Mouse (Mus musculus): ENCODE results near the gene Ap1b1.

The Ap1b1 gene

GRCm38 (mm10) chr11:4986695-4987486 is at the start of gene Ap1b1:
Gene Ap1b1 (plus strand): TSS chr11:4986824.
- peak; percentile 98 for DNase-seq

GRCm38 (mm10) chr11:4946530-4946929 is 40.1 kb upstream of the Ap1b1 start:
- DNase-seq: no peak

GRCm38 (mm10) chr11:4946947-4947812 is 39.4 kb upstream of the Ap1b1 start:
- DNase-seq: peak; percentile 29

- DNase-seq: no peak
These were observed 38.8 kb upstream of the Ap1b1 start, which contains the start of gene Nefh for GRCm38 (mm10) chr11:4947813-4948174. Gene Nefh (minus strand): TSS chr11:4948064.

GRCm38 (mm10) chr11:4948792-4949191 is 37.8 kb upstream of the Ap1b1 start:
- DNase-seq: no peak

- peak; percentile 71 for DNase-seq
These were observed 37.2 kb upstream of the Ap1b1 start for GRCm38 (mm10) chr11:4949256-4950044.

GRCm38 (mm10) chr11:4953401-4953800 is 33.2 kb upstream of the Ap1b1 start:
- DNase-seq: no peak

GRCm38 (mm10) chr11:4953918-4954317 is 32.7 kb upstream of the Ap1b1 start:
- no peak for DNase-seq

GRCm38 (mm10) chr11:4963099-4963808 is 23.4 kb upstream of the Ap1b1 start:
- no peak for DNase-seq

GRCm38 (mm10) chr11:4966325-4966724 is 20.3 kb upstream of the Ap1b1 start:
- DNase-seq: no peak

- DNase-seq: peak; percentile 71
These were observed 19.7 kb upstream of the Ap1b1 start for GRCm38 (mm10) chr11:4966888-4967287.

GRCm38 (mm10) chr11:4967549-4967948 is 19.1 kb upstream of the Ap1b1 start:
- DNase-seq: peak; percentile 74

- DNase-seq: no peak
These were observed 18.2 kb upstream of the Ap1b1 start for GRCm38 (mm10) chr11:4968376-4968775.

GRCm38 (mm10) chr11:4972967-4973870 is 13.4 kb upstream of the Ap1b1 start:
- DNase-seq: peak; percentile 70

- DNase-seq: no peak
These were observed 12.8 kb upstream of the Ap1b1 start for GRCm38 (mm10) chr11:4973871-4974256.

- DNase-seq: no peak
These were observed 12.1 kb upstream of the Ap1b1 start for GRCm38 (mm10) chr11:4974376-4975122.

GRCm38 (mm10) chr11:4975623-4976022 is 11.0 kb upstream of the Ap1b1 start:
- DNase-seq: peak; percentile 82

GRCm38 (mm10) chr11:4983010-4983409 is 3.6 kb upstream of the Ap1b1 start:
- DNase-seq: no peak

- no peak for DNase-seq
These were observed 3.1 kb upstream of the Ap1b1 start for GRCm38 (mm10) chr11:4983538-4983937.

- DNase-seq: no peak
These were observed 2.4 kb upstream of the Ap1b1 start for GRCm38 (mm10) chr11:4984249-4984648.

GRCm38 (mm10) chr11:4984799-4985198 is 1.8 kb upstream of the Ap1b1 start:
- DNase-seq: no peak
